Mouse (Mus musculus): ENCODE measurements around the gene Arfip1. TPM values are rescaled to one million over a fixed set of nuclear protein-coding genes. Genes with fewer than 3 reads are reported as not detected.

The Arfip1 gene
- total RNA-seq (2021), result 10 to 100 TPM; 14.7 to 15.5 TPM
- long read RNA-seq, experiment 1, transcript Arfip1-201 (8 exons, 2,799 nt), result major isoform, 7 of 10 reads
- long read RNA-seq, experiment 1, partial matches to known transcripts, result 0 of 10 reads
- long read RNA-seq, experiment 1, other reads (novel, unspliced or antisense), result 2 of 10 reads
- long read RNA-seq, experiment 2, partial matches to known transcripts, result 0 of 6 reads
- long read RNA-seq, experiment 2, other reads (novel, unspliced or antisense), result 1 of 6 reads

DNA sequence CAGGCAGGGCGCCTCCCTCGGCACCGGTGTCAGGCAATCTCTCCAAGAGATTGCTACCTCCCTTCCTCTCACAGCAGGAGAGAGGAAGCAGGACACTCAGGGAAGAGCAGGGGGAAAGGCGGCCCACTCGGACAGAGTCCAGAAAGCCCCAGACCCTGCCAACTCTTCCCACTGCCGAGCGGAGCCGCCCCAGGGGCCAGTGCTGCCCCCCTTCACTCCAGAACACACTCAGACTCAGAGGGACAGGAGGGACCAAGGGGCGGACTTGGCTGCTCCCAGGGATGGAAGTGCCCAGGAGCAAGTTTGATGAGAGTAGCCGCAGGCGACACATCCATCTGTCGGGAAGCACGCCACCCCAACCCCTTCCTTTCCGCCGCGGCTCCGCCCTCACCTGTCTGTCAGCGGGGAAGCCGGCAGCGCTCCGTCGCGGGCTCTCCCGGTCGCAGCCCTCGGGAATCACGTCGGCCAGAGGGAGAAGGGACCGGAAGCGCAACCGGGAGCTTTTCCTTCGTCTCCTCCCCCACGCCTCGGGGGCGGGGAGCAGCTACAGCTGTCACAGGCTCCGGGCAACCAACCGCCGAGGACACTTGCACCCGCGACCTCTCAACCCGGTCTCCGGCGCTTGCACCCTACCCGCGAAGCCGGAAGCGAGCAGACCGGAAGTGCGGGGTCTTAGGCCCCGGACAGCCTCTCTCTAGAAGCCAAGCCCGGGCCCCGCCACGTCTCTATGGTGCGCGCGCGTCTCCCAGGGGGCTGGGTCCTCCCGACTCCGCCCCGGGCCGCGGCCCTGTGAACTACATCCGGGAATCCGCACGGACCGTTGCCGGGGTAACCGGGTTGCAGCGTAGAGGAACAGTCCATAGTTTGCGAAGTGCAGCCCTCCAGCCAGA lies at the start of gene Arfip1:
Arfip1 (minus strand) TSS at position 603 of the 890 bp plus-strand sequence.
- DNase-seq, result peak; percentile 97 to 98

DNA sequence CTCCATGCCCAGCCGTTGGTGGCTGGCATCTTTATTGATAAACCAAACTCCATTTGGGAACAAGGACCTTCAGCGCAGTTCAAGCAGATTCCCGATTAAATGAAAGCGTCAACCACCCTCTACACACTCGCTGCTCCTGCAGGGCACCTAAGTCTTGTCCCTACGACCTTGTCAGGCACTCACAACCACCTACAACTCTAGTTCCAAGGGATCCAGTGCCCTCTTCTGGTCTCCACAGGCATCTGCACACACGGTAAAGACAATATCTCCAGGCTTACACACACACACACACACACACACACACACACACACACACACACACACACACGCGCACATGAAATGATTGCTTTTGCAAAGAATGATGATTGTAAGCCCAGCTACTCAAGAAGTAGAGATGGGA lies 49.2 kb upstream of the Arfip1 start:
- DNase-seq, result no peak

DNA sequence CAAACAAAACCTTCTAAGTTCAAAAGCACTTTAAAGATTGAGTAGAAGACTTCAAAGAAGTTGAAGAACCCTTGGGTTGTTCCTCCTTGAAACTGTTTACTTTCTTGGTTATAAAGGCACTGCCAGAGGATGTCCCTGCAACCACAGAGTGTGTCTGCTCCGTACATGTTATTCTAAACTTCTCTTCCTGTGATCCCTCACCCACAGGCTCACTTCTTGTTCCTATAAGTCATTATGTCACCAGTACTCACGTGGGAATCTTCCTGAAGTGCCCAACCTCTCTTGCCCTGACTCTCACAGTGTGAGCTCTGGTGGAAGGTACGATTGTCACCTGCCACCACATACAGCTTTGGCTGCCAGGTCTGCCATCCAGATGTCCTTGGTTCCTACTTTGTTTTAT lies 39.6 kb upstream of the Arfip1 start:
- no peak for DNase-seq

- no peak for DNase-seq
Observed at GRCm38 (mm10) chr3:84619725-84620124, 37.3 kb upstream of the Arfip1 start.

- DNase-seq, result no peak
Observed at GRCm38 (mm10) chr3:84619056-84619455, 36.6 kb upstream of the Arfip1 start.

DNA sequence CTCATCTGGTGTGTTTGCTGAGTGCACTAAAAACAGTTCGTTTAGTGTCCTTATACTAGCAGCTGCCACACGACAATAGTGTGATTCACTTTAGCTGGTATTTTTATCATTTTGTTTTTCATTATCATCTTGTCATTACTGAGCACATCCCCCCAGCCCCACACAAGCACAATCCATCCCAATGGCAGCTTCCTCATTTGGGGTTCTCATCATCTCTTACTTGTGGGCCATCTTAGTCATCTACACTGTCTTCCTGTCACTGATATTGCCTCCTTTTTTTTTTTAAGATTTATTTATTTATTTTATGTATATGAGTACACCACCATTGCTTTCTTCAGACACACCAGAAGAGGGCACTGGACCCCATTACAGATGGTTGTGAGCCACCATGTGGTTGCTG lies 36.2 kb upstream of the Arfip1 start:
- DNase-seq, result no peak

- DNase-seq, result no peak
Observed at GRCm38 (mm10) chr3:84615856-84616225, 33.4 kb upstream of the Arfip1 start.

GRCm38 (mm10) chr3:84615050-84615855 lies 32.8 kb upstream of the Arfip1 start:
- peak; percentile 26 to 60 for DNase-seq

GRCm38 (mm10) chr3:84610183-84610710 lies 27.8 kb upstream of the Arfip1 start:
- DNase-seq, result no peak

GRCm38 (mm10) chr3:84603212-84603611 lies 20.8 kb upstream of the Arfip1 start:
- DNase-seq, result no peak

GRCm38 (mm10) chr3:84602759-84603158 lies 20.3 kb upstream of the Arfip1 start:
- no peak for DNase-seq

GRCm38 (mm10) chr3:84601870-84602495 lies 19.6 kb upstream of the Arfip1 start:
- DNase-seq, result no peak

DNA sequence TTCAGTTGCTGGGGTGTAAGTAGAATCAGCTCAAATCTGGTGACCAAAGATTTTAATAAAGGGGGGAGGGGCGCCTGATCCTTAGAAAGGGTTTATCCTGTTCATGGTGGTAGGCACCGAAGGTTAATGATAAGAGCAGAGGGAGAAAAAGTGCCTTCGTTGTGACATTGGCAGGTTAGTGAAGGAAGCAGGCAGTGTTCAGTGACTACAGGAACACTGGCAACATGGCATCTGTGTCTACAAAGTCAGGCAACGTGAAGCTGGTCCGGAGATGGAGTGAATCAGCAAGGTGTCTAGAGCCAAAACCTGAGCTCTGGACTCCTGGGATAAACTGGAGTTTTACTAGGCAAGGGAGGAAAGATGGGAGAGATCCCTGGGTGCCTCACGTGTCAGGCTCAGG lies 16.3 kb upstream of the Arfip1 start:
- no peak for DNase-seq

- no peak for DNase-seq
Observed at GRCm38 (mm10) chr3:84597996-84598734, 15.7 kb upstream of the Arfip1 start.

- no peak for DNase-seq
Observed at GRCm38 (mm10) chr3:84595677-84596234, 13.3 kb upstream of the Arfip1 start.

GRCm38 (mm10) chr3:84594894-84595676 lies 12.7 kb upstream of the Arfip1 start:
- no peak for DNase-seq

- DNase-seq, result no peak
Observed at GRCm38 (mm10) chr3:84593274-84593673, 10.8 kb upstream of the Arfip1 start, which contains the start of gene Tigd4. TSS of gene Tigd4 (plus strand) at chr3:84593574.

DNA sequence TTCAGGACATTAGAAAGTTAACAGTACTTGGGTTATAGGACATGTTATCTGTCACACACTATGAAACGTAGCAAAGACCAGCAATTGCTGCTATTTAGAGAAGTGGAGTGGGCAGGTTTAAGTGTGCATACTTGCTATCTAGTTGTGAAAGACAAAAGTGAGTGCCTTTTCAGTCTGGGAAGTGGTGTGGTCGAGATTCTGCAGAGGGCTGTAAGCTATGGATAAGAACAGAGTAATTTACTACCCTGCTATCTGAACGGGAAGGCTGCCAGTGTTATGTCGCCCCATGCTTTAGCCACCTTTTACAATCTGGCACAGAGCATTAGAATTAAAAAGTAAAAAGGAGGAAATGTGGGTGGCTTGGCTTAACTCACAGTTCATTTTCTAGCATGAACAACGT lies 4.3 kb upstream of the Arfip1 start:
- no peak for DNase-seq

- DNase-seq, result no peak
Observed at GRCm38 (mm10) chr3:84582913-84583276, 470 bp upstream of the Arfip1 start.

DNA sequence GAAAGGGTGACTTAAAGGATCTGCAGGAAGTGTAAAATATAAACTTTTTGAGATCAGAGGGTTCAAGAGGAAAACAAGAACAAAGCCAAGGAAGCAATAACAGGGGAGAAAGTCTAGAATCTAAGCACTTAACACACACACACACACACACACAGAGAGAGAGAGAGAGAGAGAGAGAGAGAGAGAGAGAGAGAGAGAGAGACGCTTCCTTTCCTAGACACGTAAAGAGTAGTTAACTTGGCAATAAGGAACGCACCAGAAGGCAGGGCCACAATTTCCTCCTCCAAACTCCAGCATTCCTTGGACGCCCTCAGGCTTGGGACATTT lies 766 bp downstream of the Arfip1 start:
- no peak for DNase-seq

Measured in heart, adult 18-20 months (tissue).